Mouse (Mus musculus): ENCODE data around the gene Nt5dc2.

GRCm38 (mm10) chr14:31115522-31115921 is 15.3 kb upstream of the Nt5dc2 start:
- TF ChIP-seq POLR2A (IDR thresholded peaks at IDR 0.05; ENCODE audit: borderline replicate concordance, control insufficient read depth, low read depth, low read length) (no peak), CTCF (IDR thresholded peaks at IDR 0.05; ENCODE audit: control insufficient read depth, insufficient read depth, low read length) (no peak)
